Mouse (Mus musculus): ENCODE results near the gene Pom121l12.

- TF ChIP-seq POLR2A (IDR thresholded peaks at IDR 0.05; ENCODE audit: borderline replicate concordance, extremely low read depth, low read depth, low read length) (no peak), CTCF (IDR thresholded peaks at IDR 0.05; ENCODE audit: insufficient read depth, low read length) (no peak)
Observed at GRCm38 (mm10) chr11:14598976-14599375, at the start of gene Pom121l12.
